Mouse (Mus musculus) neural tube, embryonic 10.5 days (tissue): Measurements from ENCODE around the gene Zfp105.

Experiments used
- DNase-seq: peaks from one replicate; pipeline ENCODE4 v3.0.0-alpha.2; 2017; ENCODE audit warnings: low spot score; ENCODE audit errors: extremely low spot score

The Zfp105 gene

DNA sequence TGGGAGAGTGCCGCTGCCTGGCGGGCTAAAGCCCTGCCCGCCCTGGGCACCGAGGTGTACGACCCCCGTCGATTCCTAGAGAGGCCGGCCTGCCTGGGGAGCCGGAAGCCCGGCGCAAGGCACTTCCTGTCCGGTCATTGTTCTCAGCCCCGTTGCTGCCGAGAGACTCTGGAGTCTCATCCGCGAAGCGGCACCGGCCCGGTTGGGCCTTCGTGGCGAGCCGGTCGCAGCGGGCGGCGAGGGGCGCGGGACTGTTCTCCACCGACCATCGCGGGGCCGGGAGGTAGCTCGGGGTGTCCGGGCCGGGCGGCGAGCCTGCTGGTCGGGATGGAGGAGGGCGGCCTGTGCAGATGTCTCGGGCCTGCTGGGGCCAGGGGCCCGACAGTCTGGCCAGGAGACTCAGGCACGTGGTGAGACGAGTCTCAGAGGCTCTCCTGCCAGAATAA, at the start of gene Zfp105:
Zfp105 (plus strand) TSS at position 137 of the 446 bp plus-strand sequence.
- DNase-seq = peak; percentile 97

DNA sequence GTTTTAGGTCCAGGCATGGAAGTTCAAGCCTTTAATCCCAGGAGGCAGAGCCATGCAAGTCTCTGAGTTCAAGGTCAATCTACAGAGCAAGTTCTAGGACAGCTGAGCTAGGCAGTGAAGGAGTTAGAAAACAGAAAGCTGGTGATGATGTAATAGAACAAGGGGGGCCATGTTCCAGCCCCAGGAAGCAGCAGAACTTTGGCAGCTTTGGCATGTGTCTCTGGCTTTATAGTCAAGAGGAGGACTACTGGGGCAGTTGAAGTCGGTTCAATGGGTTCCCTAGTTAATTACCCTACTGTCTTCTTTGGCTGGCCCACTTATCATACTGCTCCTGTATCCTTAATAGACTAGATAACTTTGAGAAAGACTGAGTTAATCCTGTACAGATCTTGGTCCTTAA, 48.2 kb upstream of the Zfp105 start:
- DNase-seq = no peak

DNA sequence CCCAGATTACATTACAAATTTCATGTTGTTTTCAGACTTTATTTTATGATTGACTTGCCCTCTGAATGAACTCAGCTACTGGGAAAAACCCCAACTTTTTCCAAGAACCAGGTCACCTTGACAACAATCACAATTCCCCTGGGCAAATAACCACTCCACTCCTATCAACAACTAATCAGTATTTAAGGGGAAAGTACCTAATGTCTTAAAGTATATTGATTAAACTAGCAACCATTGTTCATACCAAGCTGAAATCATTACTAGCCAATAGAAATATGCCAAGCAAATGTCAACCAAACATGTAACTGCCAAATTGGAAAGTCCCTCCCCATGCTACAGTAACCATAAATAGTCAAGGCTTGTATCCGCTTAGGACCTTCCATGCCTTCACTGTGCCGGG, 47.7 kb upstream of the Zfp105 start:
- no peak for DNase-seq

DNA sequence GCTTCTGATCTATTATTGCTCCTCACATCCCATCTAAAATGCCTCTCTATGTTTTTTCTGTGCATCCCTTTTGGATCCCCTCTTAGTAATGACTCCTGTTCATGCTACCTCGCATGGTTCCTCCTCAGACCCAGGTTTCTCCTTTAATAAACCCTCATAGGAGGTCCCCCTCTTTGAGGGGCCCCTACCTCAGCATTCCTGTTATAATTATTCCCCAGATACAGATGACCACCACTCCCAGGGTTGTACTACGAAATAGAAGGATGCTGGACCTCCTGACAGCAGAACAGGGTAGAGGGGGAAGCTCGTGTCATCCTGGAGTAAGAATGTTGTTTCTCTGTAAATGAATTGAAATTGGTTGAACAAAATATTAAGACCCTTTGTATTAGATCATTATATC, 37.5 kb upstream of the Zfp105 start, which contains the start of gene Zkscan7:
Zkscan7 (plus strand) TSS at position 301 of the 400 bp plus-strand sequence.
- DNase-seq = no peak

DNA sequence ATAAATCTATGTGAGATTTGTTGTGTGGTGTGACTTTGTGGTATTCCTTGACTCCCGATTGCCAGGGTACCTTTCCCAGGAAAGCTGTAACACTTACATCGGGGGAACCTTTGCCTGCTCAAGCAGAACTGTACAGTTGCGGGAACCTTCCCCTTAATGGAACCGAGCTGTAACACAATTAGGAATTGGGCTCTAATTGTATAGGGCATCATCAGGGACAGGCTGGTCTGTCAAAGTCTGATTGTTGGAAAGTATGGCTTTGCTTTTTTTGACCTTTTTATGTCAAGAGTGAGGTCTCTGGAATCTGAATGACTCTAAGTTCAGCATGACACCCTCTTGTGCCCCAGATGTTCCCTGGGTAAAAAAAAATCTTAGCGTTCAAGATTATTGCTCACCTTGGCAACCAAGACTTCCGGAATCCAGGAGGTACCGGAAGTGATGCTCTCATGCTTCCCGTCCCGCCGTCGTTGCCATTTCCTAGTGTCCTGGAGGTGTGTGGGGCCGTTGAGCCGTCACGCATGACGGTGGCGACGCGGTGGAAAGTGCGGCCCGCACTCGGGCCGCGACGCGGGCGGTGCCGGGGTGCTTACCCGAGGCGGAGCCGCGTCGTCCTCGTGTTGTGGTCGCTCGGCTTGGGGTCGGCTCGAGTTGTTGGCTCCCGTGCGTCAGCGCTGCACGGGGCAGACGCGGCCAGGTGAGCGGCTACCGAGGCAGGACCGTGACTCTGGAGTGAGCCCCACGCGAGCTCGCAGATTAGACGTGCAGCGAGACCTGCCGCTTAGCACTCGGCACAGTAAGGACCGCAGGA, 36.3 kb upstream of the Zfp105 start:
- DNase-seq = peak; percentile 52

DNA sequence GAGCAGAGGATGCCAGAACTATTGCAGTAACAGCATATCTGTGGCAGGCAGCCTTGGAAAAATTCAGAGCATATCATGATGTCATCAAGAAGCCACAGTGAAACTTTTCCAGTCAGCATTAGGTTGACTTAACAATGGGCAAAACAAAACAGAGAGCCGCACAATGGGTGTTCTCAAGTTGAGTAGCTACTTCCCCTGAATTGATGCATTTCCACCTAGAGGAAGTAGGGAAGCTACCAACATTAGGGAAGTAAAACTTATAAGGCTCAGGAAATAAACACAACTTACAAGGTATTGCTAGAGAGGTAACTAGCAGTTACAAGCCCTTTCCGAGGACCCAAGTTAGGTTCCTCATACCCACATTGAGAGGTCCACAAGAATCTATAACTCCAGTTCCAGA, 21.8 kb upstream of the Zfp105 start:
- no peak for DNase-seq

DNA sequence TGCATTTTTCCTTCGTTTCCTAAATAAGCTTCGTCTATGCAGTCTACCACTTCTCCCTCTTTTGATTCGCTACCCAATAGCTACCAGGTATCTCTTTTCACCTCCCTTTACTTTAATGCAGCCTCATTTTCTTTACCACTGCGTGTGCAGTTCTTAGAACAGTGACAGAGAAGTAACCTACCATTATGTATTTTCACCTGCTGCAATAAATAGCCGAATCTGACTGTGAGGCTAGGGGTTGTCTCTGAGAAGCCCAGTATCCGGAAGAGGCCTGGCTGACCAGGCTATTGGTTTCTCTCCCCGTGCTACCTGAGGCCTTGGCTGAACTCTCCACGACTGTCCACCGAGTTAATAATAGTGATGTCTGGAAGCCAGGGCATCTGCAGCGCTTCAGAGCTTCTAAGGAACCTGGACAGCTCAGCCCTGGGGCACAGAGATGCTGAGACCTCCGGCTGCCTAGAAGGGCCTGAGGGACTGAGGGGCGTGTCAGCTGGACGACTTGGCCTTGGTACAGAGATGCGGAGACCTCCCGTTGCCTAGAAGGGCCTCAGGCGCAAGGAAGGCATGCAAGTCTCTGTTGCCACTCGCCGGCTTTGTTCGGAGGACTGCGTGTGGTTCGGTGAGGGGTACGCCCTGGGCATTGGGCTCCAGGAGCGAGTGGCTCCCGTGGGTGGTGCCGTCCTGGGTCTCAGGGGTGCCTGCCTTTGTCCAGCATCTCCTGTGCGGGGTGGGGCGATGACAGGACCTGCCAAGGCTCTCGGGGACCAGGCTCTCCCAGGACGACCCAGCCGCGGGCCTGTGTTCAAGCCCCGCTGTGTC, 19.9 kb upstream of the Zfp105 start:
- peak; percentile 76 for DNase-seq

DNA sequence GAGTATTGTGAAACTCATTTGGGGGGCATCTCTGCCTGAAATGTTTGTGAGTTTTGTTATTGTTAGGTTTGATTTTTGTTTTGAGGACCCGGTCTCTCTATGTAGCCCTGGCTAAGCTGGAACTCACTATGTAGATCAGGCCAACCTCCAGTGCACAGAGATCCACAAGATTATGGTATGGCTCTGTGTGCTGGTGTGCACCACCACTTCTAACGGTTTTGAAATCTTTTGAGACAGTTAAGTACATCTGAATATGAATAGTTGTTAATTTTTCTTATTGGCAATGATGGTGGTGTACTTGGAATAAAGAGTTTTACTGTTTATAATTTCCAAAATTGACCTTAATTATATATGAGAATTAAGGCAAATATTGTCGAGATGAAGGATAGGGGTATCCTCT, 436 bp upstream of the Zfp105 start:
- DNase-seq = no peak

DNA sequence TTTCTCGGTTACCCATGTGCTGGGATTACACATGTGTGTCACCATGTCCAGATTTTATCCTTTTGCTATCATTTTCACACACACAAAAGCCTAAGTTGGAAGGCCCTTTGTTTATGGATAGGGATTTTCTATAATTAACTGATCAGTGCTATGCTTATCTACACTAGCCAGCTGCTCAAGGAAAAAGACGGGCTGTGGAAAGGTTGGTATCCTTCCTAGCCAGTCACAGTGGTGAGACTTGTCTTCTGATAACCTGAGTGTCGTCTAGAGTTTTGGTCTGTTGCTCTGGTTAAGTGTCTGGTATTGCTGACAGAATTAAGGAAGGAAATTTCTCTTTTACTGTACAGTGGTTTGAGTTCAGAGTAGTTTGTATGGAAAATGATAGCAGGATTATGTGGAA, 6.0 kb downstream of the Zfp105 start:
- no peak for DNase-seq

DNA sequence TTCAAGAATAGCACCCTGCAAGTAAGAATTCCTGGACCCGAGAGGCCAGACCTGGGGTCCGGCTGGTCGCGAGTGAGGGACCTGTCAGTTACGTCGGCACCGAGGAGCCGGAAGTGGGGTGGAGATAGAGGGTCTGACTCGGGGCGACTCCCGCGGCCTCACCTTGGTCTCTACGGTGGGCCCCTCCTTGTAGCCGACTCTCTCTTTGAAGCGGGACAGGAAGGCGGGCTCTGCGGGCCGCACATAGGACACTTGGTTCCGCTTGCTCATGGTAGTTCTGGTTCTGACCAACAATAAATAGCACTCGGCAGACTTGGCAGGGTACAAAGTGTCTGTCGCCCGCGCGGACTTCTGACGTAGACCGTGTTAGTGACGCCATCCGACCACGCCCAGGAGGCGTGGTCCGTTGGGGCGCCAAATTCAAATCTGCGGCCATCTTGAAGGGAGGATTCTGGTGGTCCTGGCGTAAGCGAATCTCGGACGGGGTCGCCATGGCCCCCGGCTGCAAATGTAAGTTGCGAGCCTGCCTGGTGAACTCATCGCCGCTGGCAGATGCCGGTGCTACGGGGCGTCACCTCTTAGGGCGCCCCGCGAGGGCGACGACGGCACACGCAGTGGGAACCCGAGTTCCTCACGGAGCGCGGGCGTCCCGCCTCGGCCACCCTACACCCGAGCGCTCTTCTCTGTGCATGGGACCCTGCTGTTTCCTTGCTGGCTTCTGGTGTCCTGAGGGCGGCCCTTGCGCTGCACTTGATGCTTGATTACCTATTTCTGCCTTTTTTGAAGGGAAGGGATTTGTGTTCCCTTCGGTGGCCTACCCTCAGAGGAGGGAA, 28.0 kb downstream of the Zfp105 start, which contains the start of the genes 1110059G10Rik and Kif15:
1110059G10Rik (minus strand) TSS at position 358 of the 833 bp plus-strand sequence.
Kif15 (plus strand) TSS at position 404 of the 833 bp plus-strand sequence.
- DNase-seq = peak; percentile 99
